Mouse (Mus musculus) E14TG2a.4 (cell line): ENCODE results near the gene Gm20075.

ENCODE experiments used
- CTCF ChIP-seq: conservative IDR thresholded peaks from 2 replicates; pipeline ENCODE4 v1.5.1; 2014; ENCODE audit warnings: low read length
- NANOG ChIP-seq: IDR thresholded peaks from 2 replicates; pipeline ENCODE4 v1.6.1; 2014; ENCODE audit warnings: borderline replicate concordance, low read length, mixed read lengths
- POU5F1 ChIP-seq: IDR thresholded peaks from 2 replicates; pipeline ENCODE4 v1.6.1; 2014; ENCODE audit warnings: low read length, borderline replicate concordance

GRCm38 (mm10) chr13:96052755-96053154, 28.4 kb downstream of the Gm20075 start:
- TF ChIP-seq CTCF (no peak), NANOG (no peak), POU5F1 (no peak)
